Mouse (Mus musculus): ENCODE results near the gene Crtac1. TPM values are rescaled to one million over a fixed set of nuclear protein-coding genes. Genes with fewer than 3 reads are reported as not detected.

Gene Crtac1
- polyA plus RNA-seq (2015; fragmentation: Nextera tagmentation; extraction: Ambion mirVana) = 67.7 and 77.3 TPM in 2 replicates

DNA sequence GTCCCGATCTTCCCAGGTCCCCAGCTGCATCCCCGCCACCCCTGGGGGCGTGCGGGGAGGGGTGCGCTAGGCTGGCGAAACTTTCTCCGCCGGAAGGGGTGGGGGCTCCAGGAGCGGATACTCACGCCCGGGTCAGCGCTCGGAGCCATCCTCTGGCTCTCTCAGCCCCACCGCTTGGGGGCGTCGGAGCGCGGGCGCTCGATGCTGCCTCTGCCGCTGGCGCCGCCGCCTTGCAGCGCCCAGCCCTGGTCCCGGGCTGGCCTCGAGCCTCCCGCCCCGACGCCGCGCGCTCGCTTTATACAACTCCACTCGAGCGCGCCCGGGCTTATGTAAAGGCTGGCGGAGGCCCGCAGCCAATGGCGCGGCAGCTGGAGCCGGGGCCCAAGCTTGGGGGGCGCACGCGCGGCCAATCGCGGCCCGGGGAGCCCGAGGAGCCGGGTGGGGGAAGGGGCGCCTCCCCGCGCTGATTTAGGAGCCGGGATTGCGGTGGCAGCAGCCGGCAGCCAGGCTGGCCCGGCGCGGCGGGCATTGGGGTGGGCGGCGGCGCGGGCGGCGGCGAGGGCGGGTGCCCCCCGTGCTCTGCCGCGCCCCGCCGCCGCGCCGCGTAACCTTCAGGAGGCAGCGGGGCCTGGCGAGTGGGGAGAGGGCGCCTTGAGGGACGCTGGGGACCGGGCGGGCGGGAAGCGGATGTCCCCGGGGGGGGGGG, at the start of gene Crtac1:
Crtac1 (minus strand) TSS at position 299 of the 706 bp plus-strand sequence.

DNA sequence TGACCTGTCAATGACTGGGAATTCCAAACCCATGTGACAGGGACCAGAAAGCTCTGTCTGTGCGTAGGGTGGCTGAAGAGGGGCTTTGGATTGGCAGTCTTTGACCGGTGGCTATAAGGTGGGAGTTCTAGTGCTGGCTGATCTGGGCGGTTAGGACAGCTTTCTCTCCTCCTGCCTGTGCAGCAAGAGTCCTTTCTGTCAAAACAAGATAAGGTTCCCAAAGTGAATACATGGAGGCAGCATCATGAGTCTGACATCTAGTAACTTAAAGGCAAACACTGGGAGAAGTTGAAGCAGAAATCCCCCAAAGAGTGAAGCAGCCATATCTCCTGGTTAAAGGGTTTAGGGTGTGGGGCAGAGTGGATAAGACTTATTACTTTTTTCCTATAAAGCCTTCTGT, 184.1 kb downstream of the Crtac1 start, which contains the start of gene Golga7b:
Golga7b (plus strand) TSS at position 56 of the 400 bp plus-strand sequence.

Small RNA genes within 50 kb of the gene (microRNA-seq; reads per million reads assigned to microRNA genes)
- gene Gm26339 (not detected), gene Mir3085 (5.5 reads per million, percentile 13 among the genes with 10 or more reads in this experiment)

Other genes with a start within 250 kb of the Crtac1 start
- gene Sfrp5, start 229.5 kb downstream of the Crtac1 start, polyA plus RNA-seq (2015; fragmentation: Nextera tagmentation; extraction: Ambion mirVana) = 2.8 and 3.5 TPM in 2 replicates
- gene Golga7b, start 184.2 kb downstream of the Crtac1 start, polyA plus RNA-seq (2015; fragmentation: Nextera tagmentation; extraction: Ambion mirVana) = 79.8 and 89.3 TPM in 2 replicates
- gene R3hcc1l, start 87.0 kb upstream of the Crtac1 start, polyA plus RNA-seq (2015; fragmentation: Nextera tagmentation; extraction: Ambion mirVana) = 8.3 and 10.8 TPM in 2 replicates
- gene Loxl4, start 181.0 kb upstream of the Crtac1 start, polyA plus RNA-seq (2015; fragmentation: Nextera tagmentation; extraction: Ambion mirVana) = 0.31 and 0.33 TPM in 2 replicates